Mouse (Mus musculus) retina, adult 2 months (tissue): ENCODE data around the gene Tnpo1.

Experiments
- DNase-seq: peaks from one replicate; pipeline ENCODE4 v3.0.0-alpha.2; 2012; ENCODE audit warnings: low read depth, low spot score

Gene Tnpo1

GRCm38 (mm10) chr13:98925486-98926212 is 535 bp downstream of the Tnpo1 start:
- DNase-seq: peak; percentile 56

DNA sequence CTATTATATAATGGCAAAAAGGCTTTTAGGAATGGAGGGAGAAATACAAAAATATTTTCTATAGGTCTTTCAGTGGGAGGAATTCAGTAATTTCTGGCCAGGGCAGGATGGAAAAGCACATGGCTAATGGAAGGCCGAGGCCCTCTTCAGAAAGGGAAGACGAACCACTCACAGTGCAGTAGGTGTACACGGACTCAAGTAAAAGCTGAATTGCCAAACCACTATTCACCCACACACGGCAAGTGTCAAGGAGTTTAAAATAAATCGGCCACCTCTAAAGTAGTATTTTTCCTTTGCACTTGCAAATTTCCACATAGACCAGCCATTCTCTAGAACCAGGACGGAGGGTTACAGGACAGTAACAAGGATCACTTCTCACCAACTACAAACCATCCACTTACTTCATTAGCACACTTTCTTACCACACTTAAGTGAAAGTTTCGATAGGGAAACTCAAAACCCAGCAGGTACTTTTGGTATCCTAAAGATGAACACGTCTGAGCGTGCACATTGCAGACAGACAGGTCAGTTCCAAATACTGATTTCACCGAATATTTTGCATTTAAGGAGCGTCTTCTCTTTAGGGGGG is 1.2 kb downstream of the Tnpo1 start:
- DNase-seq: no peak

- no peak for DNase-seq
Observed at GRCm38 (mm10) chr13:98922806-98923205, 3.4 kb downstream of the Tnpo1 start.

DNA sequence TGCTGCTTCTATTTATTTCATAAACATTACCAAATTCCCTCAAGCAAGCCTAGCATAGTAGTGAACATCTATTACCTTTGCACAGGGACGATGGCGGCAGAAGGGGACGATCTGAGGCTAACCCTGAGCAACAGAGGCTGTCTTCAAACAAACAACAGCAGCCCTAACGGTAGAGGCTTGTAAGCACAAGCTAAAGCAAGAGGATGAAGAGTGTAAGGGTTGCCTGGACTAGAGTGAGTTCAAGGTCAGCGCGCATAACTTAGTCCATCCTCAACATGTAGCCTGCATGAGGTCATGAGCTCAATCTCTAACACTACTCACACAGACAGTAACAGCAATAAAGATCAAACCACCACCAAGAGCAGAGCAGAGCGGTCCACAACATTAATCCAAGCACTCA is 4.9 kb downstream of the Tnpo1 start:
- no peak for DNase-seq

- DNase-seq: no peak
Observed at GRCm38 (mm10) chr13:98920300-98920699, 5.9 kb downstream of the Tnpo1 start.

DNA sequence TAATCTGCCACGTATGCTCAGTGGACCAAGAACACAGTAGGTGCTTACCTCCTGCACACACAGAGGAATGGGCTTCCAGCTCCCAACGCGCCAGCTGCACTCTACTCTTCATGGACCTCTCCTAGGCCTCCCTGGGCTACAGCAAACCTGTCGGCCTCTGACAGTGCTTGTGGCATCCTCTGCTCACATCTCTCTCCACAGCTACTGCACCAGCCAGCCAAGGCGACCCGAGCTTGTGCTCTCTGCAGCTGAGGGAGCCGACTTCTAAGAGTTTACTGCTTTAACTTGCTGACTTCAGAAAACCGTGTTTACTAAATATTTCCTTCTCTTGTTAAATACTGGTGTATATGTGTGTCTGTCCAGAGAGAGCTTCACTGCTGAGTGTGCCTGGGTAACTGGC is 6.5 kb downstream of the Tnpo1 start:
- DNase-seq: no peak

DNA sequence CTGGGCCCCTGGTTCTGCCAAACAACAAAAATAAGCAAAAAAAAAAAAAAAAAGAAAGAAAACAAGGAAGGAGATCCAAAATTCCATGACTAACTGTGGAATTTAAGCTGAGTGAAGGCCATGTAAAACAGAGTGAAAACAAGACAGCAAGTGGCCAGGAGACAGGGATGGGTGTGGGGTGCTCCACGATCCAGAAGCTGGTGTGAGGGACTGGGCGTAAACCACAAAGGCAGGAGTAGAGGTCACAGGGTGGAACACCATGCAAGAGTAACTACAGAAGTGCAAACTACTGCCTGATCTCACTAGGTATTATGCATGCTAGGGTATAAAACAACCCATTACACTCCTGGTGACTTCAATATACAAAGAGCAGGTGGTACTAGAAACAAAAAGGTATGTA is 8.3 kb downstream of the Tnpo1 start:
- no peak for DNase-seq

- DNase-seq: no peak
Observed at GRCm38 (mm10) chr13:98915591-98915990, 10.6 kb downstream of the Tnpo1 start.

GRCm38 (mm10) chr13:98914844-98915212 is 11.4 kb downstream of the Tnpo1 start:
- no peak for DNase-seq

GRCm38 (mm10) chr13:98914010-98914843 is 12.0 kb downstream of the Tnpo1 start:
- no peak for DNase-seq

DNA sequence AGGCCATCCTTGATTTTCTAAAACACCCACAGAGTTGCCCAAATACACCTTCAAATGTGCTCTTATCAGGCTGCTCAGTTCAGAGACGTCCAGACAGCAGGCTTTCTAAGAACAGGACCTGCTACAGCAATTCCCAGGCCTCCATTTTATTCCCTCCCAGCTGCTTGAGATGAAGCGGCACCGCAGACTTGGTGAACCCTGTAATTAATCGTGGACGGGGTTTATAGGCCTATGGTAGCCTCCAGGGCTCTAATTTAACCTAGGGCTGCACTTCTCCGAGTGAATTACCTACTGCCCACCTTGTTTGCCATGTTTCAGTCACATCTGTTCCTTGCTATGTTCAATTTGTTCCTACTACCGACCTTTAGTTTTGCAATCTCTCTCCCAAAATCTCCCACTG is 13.0 kb downstream of the Tnpo1 start:
- no peak for DNase-seq

DNA sequence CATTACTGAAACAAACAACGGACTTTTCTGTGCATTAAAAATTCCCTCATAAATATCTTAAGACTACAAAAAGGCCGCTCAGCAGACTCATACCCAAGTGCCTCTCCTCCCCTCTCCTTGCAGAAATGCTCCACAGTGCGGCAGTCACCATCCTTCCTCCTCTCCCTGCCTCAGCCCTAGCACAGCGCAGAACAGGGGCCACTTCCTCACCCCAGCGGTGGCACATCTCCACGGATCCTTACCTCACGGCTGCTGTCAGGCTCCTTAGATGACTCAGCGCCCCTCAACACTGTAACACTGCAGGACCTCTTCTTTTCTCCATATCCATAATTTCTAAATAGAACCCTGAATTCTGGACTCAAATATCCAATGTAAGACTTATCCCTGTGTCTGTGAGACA is 13.6 kb downstream of the Tnpo1 start:
- DNase-seq: no peak

- DNase-seq: no peak
Observed at GRCm38 (mm10) chr13:98910801-98911200, 15.4 kb downstream of the Tnpo1 start.

DNA sequence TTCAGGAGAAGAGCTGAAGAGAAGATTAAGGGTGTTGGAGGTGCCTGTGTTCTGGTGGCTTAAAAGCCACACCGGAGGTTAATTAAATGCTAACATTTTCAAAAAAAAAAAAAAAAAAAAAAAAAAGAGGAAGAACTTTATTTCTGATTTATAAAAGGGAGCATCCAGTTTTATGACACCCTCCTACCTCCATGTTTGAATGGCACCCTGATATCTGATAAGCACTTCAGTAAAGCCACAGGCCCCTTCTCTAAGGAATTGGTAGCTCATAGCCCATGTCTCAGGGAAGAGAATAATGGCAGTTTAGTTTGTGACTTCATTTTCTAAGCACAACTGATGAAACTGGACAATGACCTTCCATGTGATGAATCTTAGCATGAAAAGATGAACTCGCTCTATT is 21.6 kb downstream of the Tnpo1 start:
- no peak for DNase-seq

DNA sequence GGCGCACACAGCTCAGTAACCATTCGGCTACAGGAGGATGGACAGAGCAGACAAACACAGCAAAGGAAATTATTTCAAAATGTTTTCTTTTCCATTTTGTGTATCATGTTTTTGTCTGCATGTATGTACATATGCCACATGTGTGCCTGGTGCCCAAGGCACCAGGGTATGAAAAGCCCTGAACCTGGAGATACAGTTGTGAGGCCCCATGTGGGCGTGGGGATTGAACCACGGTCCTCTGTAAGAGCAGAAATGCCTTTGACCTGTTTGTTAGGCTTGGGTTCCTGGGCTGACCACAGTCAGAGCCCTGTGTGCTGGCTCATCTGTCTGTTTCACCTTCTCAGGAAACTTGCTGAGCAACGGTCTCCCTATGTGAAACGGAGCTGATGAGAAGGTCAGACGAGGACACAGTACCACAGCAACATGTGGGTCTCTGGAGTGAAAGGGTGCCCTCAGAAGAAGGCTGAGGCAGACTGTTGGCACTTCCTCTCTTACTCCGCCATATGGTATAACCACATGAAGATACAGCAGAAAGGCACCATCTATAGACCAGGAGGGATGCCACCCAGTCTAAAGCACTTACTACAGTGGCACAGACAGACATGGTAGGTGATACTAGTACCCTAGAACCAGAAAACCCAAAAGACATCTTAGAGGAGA is 23.7 kb downstream of the Tnpo1 start:
- DNase-seq: no peak

GRCm38 (mm10) chr13:98899550-98899949 is 26.6 kb downstream of the Tnpo1 start:
- no peak for DNase-seq

DNA sequence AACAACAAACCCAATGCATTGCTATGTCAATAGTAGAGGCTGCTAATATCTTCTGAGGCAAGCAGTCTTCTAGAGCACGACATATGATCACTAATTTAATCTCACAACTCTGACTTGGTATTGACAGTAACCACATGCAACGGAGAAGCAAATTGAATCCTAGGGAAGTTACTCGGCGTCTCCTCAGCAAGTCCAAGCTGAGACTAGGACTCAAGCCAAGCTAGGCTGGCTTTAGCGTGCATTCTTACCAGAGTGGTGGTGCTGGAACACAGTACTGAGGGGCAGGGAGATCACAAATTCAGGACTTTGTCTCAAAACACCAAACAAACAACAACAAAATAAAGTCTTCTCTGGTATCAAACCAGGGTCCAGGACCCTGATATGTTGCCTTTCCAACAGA is 28.6 kb downstream of the Tnpo1 start:
- DNase-seq: no peak

GRCm38 (mm10) chr13:98896434-98897126 is 29.6 kb downstream of the Tnpo1 start:
- no peak for DNase-seq

DNA sequence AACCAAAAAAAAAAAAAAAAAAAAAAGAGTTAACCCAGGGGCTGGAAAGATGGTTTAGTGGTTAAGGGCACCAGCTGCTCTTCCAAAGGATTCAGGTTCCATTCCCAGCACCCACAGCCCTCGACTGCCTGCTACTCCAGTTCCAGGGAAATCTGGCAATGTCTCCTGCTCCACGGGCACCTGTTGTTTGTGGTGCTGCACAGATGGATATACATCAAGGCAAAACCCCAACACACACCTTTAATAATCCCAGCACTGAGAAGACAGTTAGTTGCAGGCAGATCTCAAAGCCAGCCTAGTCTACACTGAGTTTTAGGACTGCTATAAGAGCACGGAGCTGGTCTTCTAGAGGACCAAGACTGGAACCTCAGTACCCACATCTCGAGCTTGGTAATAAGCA is 30.2 kb downstream of the Tnpo1 start:
- no peak for DNase-seq

GRCm38 (mm10) chr13:98894900-98895299 is 31.3 kb downstream of the Tnpo1 start:
- DNase-seq: no peak

DNA sequence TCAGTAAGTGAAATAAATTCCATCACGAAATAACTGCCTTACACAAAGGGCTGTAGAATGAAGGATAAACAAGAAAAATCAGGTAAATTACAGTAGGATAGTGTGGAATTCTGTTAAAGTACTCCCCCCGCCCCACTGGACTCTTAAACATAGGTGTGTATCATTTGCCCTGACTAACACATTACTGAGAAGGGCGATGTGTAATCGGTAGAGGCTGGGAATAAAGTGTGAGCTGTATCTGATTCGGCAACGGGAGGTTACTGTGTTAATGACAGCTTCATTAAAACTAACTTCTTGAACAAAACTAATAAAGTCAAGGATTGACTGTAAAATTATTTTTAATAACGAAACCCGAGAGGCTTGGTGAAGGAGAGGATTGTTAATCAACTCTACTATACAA is 34.7 kb downstream of the Tnpo1 start:
- DNase-seq: no peak

DNA sequence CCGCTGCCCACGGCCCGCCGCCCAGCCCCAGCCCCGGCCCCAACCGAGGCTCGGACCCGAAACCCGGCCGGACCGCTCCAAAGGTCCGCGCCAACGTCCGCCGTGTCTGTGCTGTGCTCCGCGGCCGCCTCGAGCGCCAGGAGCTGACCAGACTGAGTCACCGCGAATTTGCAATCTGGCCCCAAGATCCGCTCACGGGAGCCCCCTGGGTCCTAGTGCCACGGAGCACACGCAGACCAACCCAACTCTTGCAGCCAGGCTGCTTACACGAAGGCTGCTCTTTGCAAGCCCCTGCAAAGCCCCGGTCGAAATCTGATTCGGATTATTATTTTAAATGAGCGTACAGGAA is 35.3 kb downstream of the Tnpo1 start:
- peak; percentile 59 for DNase-seq
